Mouse (Mus musculus): ENCODE data around the gene Arid3a.
"Not testable (repeated sequence)": the region's sequence is repeated elsewhere in the genome, so short reads cannot be mapped to it uniquely, and the experiment has no call there.

The Arid3a gene

GRCm38 (mm10) chr10:79953946-79954345 is 27.1 kb downstream of the Arid3a start:
- no peak for DNase-seq

GRCm38 (mm10) chr10:79955691-79956090 is 28.8 kb downstream of the Arid3a start:
- DNase-seq: no peak

GRCm38 (mm10) chr10:79956643-79957154 is 29.9 kb downstream of the Arid3a start:
- no peak for DNase-seq

- DNase-seq: peak; percentile 68
Observed at GRCm38 (mm10) chr10:79958140-79958816, 31.4 kb downstream of the Arid3a start.

- DNase-seq: not testable (repeated sequence)
Observed at GRCm38 (mm10) chr10:79959412-79959811, 32.6 kb downstream of the Arid3a start.

- peak; percentile 99 for DNase-seq
Observed at GRCm38 (mm10) chr10:79959847-79960601, 33.2 kb downstream of the Arid3a start, which contains the start of gene Wdr18. Gene Wdr18 (plus strand): TSS chr10:79960152.

- no peak for DNase-seq
Observed at GRCm38 (mm10) chr10:79960671-79961294, 33.9 kb downstream of the Arid3a start.

GRCm38 (mm10) chr10:79964727-79965126 is 37.9 kb downstream of the Arid3a start:
- DNase-seq: no peak

- no peak for DNase-seq
Observed at GRCm38 (mm10) chr10:79965325-79965724, 38.5 kb downstream of the Arid3a start.

GRCm38 (mm10) chr10:79966886-79967400 is 40.1 kb downstream of the Arid3a start:
- no peak for DNase-seq

GRCm38 (mm10) chr10:79968181-79968580 is 41.3 kb downstream of the Arid3a start:
- no peak for DNase-seq

- no peak for DNase-seq
Observed at GRCm38 (mm10) chr10:79969124-79969568, 42.3 kb downstream of the Arid3a start.

- DNase-seq: no peak
Observed at GRCm38 (mm10) chr10:79970415-79971182, 43.8 kb downstream of the Arid3a start, which contains the start of gene Grin3b. Gene Grin3b (plus strand): TSS chr10:79970715.

GRCm38 (mm10) chr10:79971183-79971497 is 44.3 kb downstream of the Arid3a start:
- no peak for DNase-seq

GRCm38 (mm10) chr10:79972831-79973230 is 46.0 kb downstream of the Arid3a start:
- no peak for DNase-seq

- DNase-seq: no peak
Observed at GRCm38 (mm10) chr10:79974087-79974486, 47.2 kb downstream of the Arid3a start.

- DNase-seq: no peak
Observed at GRCm38 (mm10) chr10:79974668-79975067, 47.8 kb downstream of the Arid3a start.

- no peak for DNase-seq
Observed at GRCm38 (mm10) chr10:79976071-79976721, 49.4 kb downstream of the Arid3a start.

- DNase-seq: no peak
Observed at GRCm38 (mm10) chr10:79976722-79977107, 49.9 kb downstream of the Arid3a start.

- no peak for DNase-seq
Observed at GRCm38 (mm10) chr10:79977324-79977723, 50.5 kb downstream of the Arid3a start.

- no peak for DNase-seq
Observed at GRCm38 (mm10) chr10:79978061-79978460, 51.2 kb downstream of the Arid3a start.

All from right cerebral cortex, adult 18-20 months (tissue).